Mouse (Mus musculus): Measurements from ENCODE around the gene Gpank1.

DNA sequence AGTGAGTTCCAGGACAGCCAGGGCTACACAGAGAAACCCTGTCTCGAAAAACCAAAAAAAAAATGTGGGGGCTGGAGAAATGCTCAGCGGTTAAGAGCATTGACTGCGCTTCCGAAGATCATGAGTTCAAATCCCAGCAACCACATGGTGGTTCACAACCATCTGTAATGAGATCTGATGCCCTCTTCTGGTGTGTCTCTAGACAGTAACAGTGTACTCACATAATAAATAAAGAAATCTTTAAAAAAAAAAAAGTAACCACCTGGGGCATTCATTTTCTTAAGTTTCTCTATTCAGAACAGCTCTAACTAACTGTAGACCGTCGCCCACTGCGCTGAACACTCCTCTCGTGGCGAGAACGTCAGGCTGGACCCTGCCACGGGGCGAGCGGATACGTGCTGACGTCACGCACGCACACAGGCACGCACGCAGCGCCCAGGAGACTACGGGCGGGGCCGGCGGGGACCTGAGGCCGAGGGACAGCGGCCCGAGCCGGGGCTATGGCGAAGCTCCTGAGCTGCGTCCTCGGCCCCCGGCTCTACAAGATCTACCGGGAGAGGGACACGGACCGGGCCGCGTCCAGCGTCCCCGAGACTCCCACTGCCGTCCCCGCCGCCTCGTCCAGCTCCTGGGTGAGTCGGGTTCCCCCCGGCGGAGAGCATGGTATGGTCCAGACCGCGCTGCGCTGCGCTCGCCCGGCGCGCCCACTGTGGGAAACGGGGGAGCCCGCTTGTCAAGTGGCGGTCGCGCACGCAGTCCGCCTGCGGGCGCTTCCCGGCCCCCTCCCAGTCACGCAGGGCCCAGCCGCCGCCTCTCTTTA is 32.2 kb upstream of the Gpank1 start, which contains the start of gene Abhd16a:
- TF ChIP-seq CTCF (conservative IDR thresholded peaks at IDR 0.05; ENCODE audit: low read length) (no peak), POU5F1 (IDR thresholded peaks at IDR 0.05; ENCODE audit: borderline replicate concordance, low read length) (no peak), NANOG (IDR thresholded peaks at IDR 0.05; ENCODE audit: borderline replicate concordance, low read length) (no peak)
